Mouse (Mus musculus) cerebellum, adult 11-12 months (tissue): ENCODE results near the gene Sema5b.

ENCODE experiments used
- DNase-seq: peaks from one replicate; pipeline ENCODE4 v3.0.0; 2022

Gene Sema5b

GRCm38 (mm10) chr16:35596661-35597350 is 55.9 kb downstream of the Sema5b start:
- DNase-seq, result no peak

GRCm38 (mm10) chr16:35597991-35598390 is 57.0 kb downstream of the Sema5b start:
- DNase-seq, result no peak

GRCm38 (mm10) chr16:35598802-35599201 is 57.9 kb downstream of the Sema5b start:
- no peak for DNase-seq

- peak; percentile 71 for DNase-seq
Measured at GRCm38 (mm10) chr16:35600282-35600681, 59.3 kb downstream of the Sema5b start.

GRCm38 (mm10) chr16:35601426-35601825 is 60.5 kb downstream of the Sema5b start:
- DNase-seq, result no peak

- no peak for DNase-seq
Measured at GRCm38 (mm10) chr16:35602529-35602928, 61.6 kb downstream of the Sema5b start.

- no peak for DNase-seq
Measured at GRCm38 (mm10) chr16:35603729-35604522, 63.0 kb downstream of the Sema5b start.

GRCm38 (mm10) chr16:35607250-35607649 is 66.3 kb downstream of the Sema5b start:
- DNase-seq, result no peak

- DNase-seq, result no peak
Measured at GRCm38 (mm10) chr16:35608244-35608643, 67.3 kb downstream of the Sema5b start.

GRCm38 (mm10) chr16:35609561-35609960 is 68.6 kb downstream of the Sema5b start:
- no peak for DNase-seq

GRCm38 (mm10) chr16:35613851-35614804 is 73.2 kb downstream of the Sema5b start:
- DNase-seq, result peak; percentile 50

GRCm38 (mm10) chr16:35617732-35618131 is 76.8 kb downstream of the Sema5b start:
- no peak for DNase-seq

GRCm38 (mm10) chr16:35623026-35623425 is 82.1 kb downstream of the Sema5b start:
- no peak for DNase-seq

GRCm38 (mm10) chr16:35623986-35624385 is 83.0 kb downstream of the Sema5b start:
- no peak for DNase-seq

GRCm38 (mm10) chr16:35624877-35625276 is 83.9 kb downstream of the Sema5b start:
- DNase-seq, result no peak

GRCm38 (mm10) chr16:35625286-35626020 is 84.5 kb downstream of the Sema5b start:
- peak; percentile 73 for DNase-seq

GRCm38 (mm10) chr16:35627992-35628607 is 87.2 kb downstream of the Sema5b start:
- DNase-seq, result peak; percentile 73

- DNase-seq, result no peak
Measured at GRCm38 (mm10) chr16:35630470-35631183, 89.7 kb downstream of the Sema5b start.

- no peak for DNase-seq
Measured at GRCm38 (mm10) chr16:35633058-35633457, 92.1 kb downstream of the Sema5b start.

- no peak for DNase-seq
Measured at GRCm38 (mm10) chr16:35634971-35635370, 94.0 kb downstream of the Sema5b start.

- no peak for DNase-seq
Measured at GRCm38 (mm10) chr16:35639505-35639904, 98.6 kb downstream of the Sema5b start.
